Mouse (Mus musculus) gastrocnemius, postnatal 4 days (tissue): ENCODE data around the gene Spem1. TPM values are rescaled to one million over a fixed set of nuclear protein-coding genes. Genes with fewer than 3 reads are reported as not detected.

Experiments
- DNase-seq, 2 experiments: peaks; one replicate each; pipeline ENCODE4 v3.0.0; 2021 to 2022; ENCODE audit warnings: low spot score in 2 of 2, mixed read lengths in 2 of 2
- total RNA-seq, 2 experiments: library from RNA; stranded (reverse); gene quantifications; 2 replicates each; pipeline ENCODE4 v1.2.3; 2021

Gene Spem1
- total RNA-seq, 2 experiments from 2014 or later: 0.34 TPM; not detected in 1

DNA sequence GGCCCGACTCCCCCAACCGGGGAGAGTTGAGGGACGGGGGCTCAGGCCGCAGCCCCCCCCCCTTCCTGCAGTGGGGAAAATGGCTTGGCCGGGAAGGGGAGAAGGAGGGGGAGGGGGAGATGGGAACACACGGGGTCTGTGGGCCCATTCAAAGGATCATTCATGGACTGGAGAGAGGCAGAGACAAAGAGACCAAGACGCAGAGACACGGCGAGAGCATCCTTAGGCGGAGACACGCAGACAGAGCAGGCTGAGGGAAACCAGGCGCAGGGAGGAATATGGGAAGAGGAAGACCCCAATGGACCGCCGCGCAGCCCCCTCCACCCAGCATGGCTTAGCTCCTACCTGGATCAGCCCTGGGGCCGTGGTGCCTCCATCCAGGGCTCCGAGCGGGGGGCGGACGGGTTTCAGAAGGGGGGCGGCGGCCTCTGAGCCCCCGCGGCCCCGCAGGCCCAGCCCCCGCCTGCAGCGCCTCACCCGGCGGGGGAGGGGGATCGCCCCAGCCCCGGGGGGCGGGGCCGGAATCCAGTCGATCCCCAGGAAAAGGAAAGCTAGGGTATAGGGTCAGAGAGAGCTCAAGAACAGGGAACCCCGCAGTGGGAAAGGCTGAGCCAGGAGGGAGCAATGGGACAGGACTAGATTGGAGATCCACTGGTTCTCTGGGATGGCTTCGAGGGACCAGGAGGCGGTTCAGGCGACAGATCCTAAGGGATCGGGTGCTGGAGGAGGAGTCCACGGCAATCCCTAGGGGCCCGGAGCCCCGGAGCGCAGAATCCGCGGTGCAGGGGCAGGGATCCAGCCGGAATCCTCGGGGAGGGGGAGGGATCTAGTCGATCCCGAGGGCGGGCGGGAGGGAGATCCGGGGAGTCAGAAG, 15.0 kb upstream of the Spem1 start:
- peak; percentile 40 to 43 for DNase-seq

GRCm38 (mm10) chr11:69835966-69836335, 14.0 kb upstream of the Spem1 start:
- no peak for DNase-seq

- DNase-seq: no peak
Measured at GRCm38 (mm10) chr11:69835326-69835965, 13.5 kb upstream of the Spem1 start.

DNA sequence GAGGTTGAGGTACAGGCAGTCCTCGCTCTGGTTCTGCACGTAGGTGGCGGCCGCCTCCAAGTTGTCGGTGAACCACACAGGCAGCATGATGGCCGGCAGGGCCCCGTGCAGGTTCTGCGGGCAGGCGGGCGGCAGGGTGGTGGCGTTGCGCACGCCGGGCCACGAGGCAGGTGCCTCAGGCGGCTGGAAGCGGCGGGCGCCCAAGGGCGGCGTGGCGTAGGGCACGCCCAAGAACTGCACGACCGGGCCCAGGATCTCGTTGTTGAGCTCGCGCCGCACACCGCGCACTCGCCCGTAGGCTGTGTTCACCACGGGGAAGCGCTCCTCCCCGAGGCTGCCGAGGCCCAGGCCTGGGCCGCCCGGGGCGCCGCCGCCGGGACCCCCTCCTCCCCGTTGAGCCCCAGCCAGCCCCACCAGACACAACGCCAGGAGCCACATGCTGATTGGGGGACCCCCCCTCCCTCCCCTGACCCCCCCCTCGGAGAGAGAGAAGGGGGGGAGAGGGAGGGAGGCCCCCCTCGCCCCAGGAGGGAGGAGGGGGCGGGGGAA, 12.1 kb upstream of the Spem1 start:
- DNase-seq: peak in 1 of 2 experiments; percentile 37

GRCm38 (mm10) chr11:69833554-69833953, 11.6 kb upstream of the Spem1 start:
- no peak for DNase-seq

- DNase-seq: no peak
Measured at GRCm38 (mm10) chr11:69828832-69829231, 6.9 kb upstream of the Spem1 start.

DNA sequence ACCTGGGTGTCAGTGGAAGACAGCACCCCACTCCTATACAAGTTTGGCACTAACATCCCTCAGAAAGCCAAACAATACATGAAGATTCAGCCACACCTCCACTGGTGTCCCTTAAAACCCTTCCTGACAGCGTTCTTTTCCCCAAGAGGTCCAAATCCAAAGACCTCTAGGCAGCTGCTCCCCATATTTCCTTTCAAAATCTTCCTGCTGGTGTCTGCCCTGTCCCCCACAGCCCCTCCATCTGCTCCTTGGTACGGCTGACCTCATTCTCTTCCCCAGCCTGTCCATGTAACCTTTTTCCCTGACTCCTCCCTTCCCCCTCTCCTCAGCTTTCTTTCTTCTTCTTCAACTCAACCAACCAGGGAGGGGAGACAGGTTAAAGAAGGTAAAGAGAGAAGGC, 1.5 kb upstream of the Spem1 start:
- DNase-seq: no peak

DNA sequence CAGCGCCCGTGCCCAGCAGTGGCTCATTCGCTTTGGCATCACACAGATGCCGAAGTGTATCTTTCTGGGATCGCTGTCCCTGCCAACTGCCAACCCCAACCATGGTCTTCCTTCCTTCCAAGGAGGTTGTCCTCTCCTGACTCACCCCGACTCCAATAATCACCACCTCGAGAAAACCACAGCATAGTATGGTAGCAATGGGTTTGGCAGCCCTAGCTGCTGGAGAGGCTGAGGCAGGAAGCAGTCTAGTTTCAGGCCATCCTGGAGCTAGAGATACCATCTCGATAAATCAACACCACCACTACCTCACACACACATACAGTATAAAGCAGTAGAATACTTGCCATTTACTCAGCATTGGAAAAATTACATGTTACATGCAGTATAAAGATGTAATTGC, 3.1 kb downstream of the Spem1 start:
- DNase-seq: no peak

- DNase-seq: no peak
Measured at GRCm38 (mm10) chr11:69818365-69818764, 3.6 kb downstream of the Spem1 start, which contains the start of gene Spem2. Gene Spem2 (minus strand): TSS chr11:69818465.

GRCm38 (mm10) chr11:69816520-69816919, 5.5 kb downstream of the Spem1 start:
- no peak for DNase-seq

GRCm38 (mm10) chr11:69815155-69815554, 6.8 kb downstream of the Spem1 start, which contains the start of gene Gm39566:
Gene Gm39566 (minus strand): TSS chr11:69815298.
- no peak for DNase-seq

- DNase-seq: no peak
Measured at GRCm38 (mm10) chr11:69810280-69810679, 11.7 kb downstream of the Spem1 start.

DNA sequence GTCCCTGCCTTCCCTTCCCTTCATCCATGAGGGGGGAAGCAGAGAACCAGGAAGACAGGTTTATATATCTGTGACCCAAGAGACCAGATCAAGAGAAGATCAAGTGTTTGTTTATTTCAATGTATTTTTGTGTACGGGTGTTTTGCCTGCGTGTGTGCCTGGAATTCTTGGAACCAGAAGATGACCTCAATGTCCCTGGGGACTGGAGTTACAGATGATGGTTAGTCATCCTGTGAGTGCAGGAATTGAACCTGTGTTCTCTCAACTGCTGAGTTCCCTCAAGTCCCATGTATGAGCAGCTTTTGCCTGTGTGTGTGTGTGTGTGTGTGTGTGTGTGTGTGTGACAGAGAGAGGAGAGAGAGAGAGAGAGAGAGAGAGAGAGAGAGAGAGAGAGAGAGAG, 14.3 kb downstream of the Spem1 start:
- no peak for DNase-seq

- DNase-seq: no peak
Measured at GRCm38 (mm10) chr11:69806378-69806777, 15.6 kb downstream of the Spem1 start.

- no peak for DNase-seq
Measured at GRCm38 (mm10) chr11:69804972-69805909, 16.7 kb downstream of the Spem1 start, which contains the start of gene Tmem102. Gene Tmem102 (minus strand): TSS chr11:69805624.

- DNase-seq: no peak
Measured at GRCm38 (mm10) chr11:69804652-69804940, 17.4 kb downstream of the Spem1 start.

DNA sequence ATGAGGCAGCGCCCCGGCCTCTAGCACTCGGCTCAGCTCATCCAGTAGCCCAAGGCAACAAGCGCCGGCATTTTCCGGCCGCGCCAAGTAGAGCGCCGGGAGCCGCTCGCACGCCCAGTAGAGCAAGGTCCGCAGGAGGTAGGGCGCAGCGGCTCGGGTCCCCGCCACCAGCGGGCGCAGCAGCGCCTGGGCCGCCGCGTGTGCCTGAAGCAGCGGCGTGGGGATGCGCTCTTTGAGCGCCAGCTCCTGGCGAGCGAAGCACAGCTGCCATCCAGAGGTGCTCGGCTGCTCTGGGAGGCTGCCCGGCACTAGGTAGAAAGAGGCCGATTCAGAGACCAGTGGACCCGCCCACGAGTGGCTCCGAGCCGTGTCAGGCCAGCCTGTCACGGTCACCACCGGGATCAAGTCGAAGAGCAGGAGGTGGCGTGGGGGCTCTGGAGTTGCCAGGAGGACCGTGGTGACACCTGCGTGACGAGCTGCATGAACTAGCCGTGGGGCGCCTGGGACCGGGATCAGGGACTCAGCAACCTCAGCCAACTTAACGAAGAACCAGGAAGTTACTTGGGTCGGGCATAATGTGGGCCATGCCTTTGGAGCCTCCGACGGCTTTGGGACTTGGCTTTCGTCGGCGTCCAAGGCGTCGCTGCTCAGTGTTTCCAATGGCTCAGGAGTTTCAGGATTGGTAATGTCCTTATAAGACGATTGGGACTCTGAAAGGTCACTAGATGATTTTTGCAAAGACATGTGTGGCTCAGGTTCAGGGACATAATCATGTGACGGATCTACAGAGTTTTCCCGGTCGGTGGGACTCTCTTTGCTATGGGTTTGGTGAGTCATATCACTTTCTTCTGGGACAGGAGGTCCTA, 18.0 kb downstream of the Spem1 start:
- DNase-seq: peak; percentile 55 to 71

DNA sequence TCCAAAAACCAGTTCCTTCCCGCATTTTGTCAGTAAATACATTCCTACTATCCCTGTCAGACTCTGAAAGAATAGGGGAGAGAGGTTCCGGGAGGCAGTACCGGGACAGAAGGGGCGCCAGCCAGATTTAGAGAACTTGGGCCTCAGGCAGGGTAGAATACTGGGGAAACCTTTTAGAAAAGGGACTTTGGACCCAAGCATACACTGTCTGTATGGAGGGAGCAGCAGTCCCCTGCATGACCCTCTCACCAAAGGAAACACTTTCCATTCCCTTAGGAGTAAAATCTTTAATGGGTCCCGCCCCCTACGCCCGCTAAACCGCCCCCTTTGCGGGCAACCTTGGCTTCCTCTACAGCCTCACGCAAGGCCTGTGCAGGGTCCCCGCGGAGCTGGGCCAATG, 18.7 kb downstream of the Spem1 start:
- DNase-seq: no peak

GRCm38 (mm10) chr11:69802648-69803105, 19.3 kb downstream of the Spem1 start:
- peak; percentile 79 to 85 for DNase-seq

- DNase-seq: no peak
Measured at GRCm38 (mm10) chr11:69801379-69801977, 20.5 kb downstream of the Spem1 start, which contains the start of gene Fgf11. Gene Fgf11 (minus strand): TSS chr11:69801857.
